Mouse (Mus musculus): ENCODE measurements at regions not wholly inside any gene's neighbourhood (a gene's known extent, or its start where the extent isn't known, plus 50 kb on each side); places are given as distances from the start of the nearest gene placed in this dataset.

GRCm38 (mm10) chr3:61849317-61849716 is 483.6 kb upstream of the B430305J03Rik start:
- DNase-seq: no peak

- DNase-seq: no peak
Measured at GRCm38 (mm10) chr3:61846703-61847102, 481.0 kb upstream of the B430305J03Rik start.

- DNase-seq: peak; percentile 43
Measured at GRCm38 (mm10) chr3:61839355-61840009, 473.7 kb upstream of the B430305J03Rik start.

- DNase-seq: no peak
Measured at GRCm38 (mm10) chr3:61816807-61817206, 451.1 kb upstream of the B430305J03Rik start.

GRCm38 (mm10) chr3:61796021-61796420 is 430.3 kb upstream of the B430305J03Rik start:
- DNase-seq: no peak

- no peak for DNase-seq
Measured at GRCm38 (mm10) chr3:61790674-61791073, 424.9 kb upstream of the B430305J03Rik start.
